Mouse (Mus musculus): ENCODE data around the gene Dctn2. TPM values are rescaled to one million over a fixed set of nuclear protein-coding genes. Genes with fewer than 3 reads are reported as not detected.
A peak's percentile ranks its signal among the peaks of the same experiment; 100 is the strongest.

Dctn2 gene
- total RNA-seq, 1 experiment from 2014 or later: 108 TPM

- no peak for ATAC-seq (replicated peaks; ENCODE audit: low read depth, poor library complexity, severe bottlenecking)
Measured at GRCm38 (mm10) chr10:127262548-127263398, 3.4 kb upstream of the Dctn2 start, which contains the start of gene Kif5a. TSS of gene Kif5a (minus strand) at chr10:127263348.

- no peak for ATAC-seq (replicated peaks; ENCODE audit: low read depth, poor library complexity, severe bottlenecking)
Measured at GRCm38 (mm10) chr10:127263631-127264030, 2.5 kb upstream of the Dctn2 start.

GRCm38 (mm10) chr10:127264336-127264735, 1.8 kb upstream of the Dctn2 start:
- no peak for ATAC-seq (replicated peaks; ENCODE audit: low read depth, poor library complexity, severe bottlenecking)

- no peak for ATAC-seq (replicated peaks; ENCODE audit: low read depth, poor library complexity, severe bottlenecking)
Measured at GRCm38 (mm10) chr10:127264971-127265370, 1.2 kb upstream of the Dctn2 start.

- ATAC-seq (replicated peaks; ENCODE audit: low read depth, poor library complexity, severe bottlenecking): 0 out of 2 replicates have a peak, but pooled peaks have one; percentile 20
Measured at GRCm38 (mm10) chr10:127265727-127266111, 449 bp upstream of the Dctn2 start.

GRCm38 (mm10) chr10:127267318-127267717, 1.1 kb downstream of the Dctn2 start:
- no peak for ATAC-seq (replicated peaks; ENCODE audit: low read depth, poor library complexity, severe bottlenecking)

GRCm38 (mm10) chr10:127268401-127268800, 2.2 kb downstream of the Dctn2 start:
- ATAC-seq (replicated peaks; ENCODE audit: low read depth, poor library complexity, severe bottlenecking): no peak

GRCm38 (mm10) chr10:127269036-127269435, 2.9 kb downstream of the Dctn2 start:
- no peak for ATAC-seq (replicated peaks; ENCODE audit: low read depth, poor library complexity, severe bottlenecking)

GRCm38 (mm10) chr10:127269884-127270283, 3.7 kb downstream of the Dctn2 start:
- ATAC-seq (replicated peaks; ENCODE audit: low read depth, poor library complexity, severe bottlenecking): no peak

- no peak for ATAC-seq (replicated peaks; ENCODE audit: low read depth, poor library complexity, severe bottlenecking)
Measured at GRCm38 (mm10) chr10:127272371-127272770, 6.2 kb downstream of the Dctn2 start.

GRCm38 (mm10) chr10:127274261-127275022, 8.3 kb downstream of the Dctn2 start:
- no peak for ATAC-seq (replicated peaks; ENCODE audit: low read depth, poor library complexity, severe bottlenecking)

GRCm38 (mm10) chr10:127279730-127280129, 13.6 kb downstream of the Dctn2 start:
- ATAC-seq (replicated peaks; ENCODE audit: low read depth, poor library complexity, severe bottlenecking): no peak

GRCm38 (mm10) chr10:127281316-127281715, 15.1 kb downstream of the Dctn2 start:
- ATAC-seq (replicated peaks; ENCODE audit: low read depth, poor library complexity, severe bottlenecking): no peak

GRCm38 (mm10) chr10:127282620-127283215, 16.6 kb downstream of the Dctn2 start:
- no peak for ATAC-seq (replicated peaks; ENCODE audit: low read depth, poor library complexity, severe bottlenecking)

GRCm38 (mm10) chr10:127284105-127284622, 18.0 kb downstream of the Dctn2 start:
- ATAC-seq (replicated peaks; ENCODE audit: low read depth, poor library complexity, severe bottlenecking): no peak

- ATAC-seq (replicated peaks; ENCODE audit: low read depth, poor library complexity, severe bottlenecking): no peak
Measured at GRCm38 (mm10) chr10:127284724-127285500, 18.7 kb downstream of the Dctn2 start.

- no peak for ATAC-seq (replicated peaks; ENCODE audit: low read depth, poor library complexity, severe bottlenecking)
Measured at GRCm38 (mm10) chr10:127285644-127286043, 19.5 kb downstream of the Dctn2 start.

GRCm38 (mm10) chr10:127286194-127286593, 20.0 kb downstream of the Dctn2 start:
- ATAC-seq (replicated peaks; ENCODE audit: low read depth, poor library complexity, severe bottlenecking): no peak

- ATAC-seq (replicated peaks; ENCODE audit: low read depth, poor library complexity, severe bottlenecking): no peak
Measured at GRCm38 (mm10) chr10:127286730-127287129, 20.6 kb downstream of the Dctn2 start.
